Mouse (Mus musculus): ENCODE results near the gene Hivep1.

Gene Hivep1

DNA sequence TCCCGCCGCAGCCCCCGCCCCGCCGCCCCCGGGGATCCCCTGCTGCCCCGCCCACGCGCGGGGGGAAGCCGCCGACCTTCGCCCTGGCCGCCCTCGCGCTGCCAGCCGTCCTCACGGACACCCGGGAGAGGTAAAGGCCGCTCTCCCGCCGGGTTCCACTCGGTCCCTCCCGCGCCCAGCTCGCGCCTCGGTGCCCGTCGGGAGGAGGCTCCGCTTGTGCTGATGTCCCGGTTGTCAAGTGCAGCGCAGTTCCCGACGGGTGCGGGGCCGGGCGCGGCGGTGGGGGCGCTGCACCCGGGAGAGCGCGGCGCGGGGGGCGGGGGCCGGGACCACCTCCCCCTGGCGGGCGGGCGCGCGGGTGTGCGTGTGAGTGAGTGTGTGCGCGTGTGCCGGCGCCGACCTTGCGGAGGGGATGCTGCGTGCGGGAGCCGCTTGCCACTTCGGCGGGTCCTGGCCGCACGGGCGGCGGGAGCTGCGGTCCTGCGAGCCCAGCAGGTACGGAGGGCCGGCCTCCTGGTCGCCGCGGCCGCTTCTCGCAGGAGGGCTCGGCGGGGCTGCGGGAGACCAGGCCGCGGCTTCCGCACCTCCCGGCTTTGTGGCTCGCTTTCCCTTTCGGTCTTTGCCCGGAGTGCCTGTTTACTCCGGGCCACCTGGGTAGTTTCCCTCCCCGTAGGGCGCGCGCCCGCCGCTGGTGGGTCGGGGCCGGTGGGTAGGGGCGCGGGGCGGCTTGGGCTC is at the start of gene Hivep1:
Hivep1 (plus strand) TSS at position 61 of the 735 bp plus-strand sequence.
- DNase-seq (ENCODE audit: low read depth, low spot score), result peak; percentile 82

DNA sequence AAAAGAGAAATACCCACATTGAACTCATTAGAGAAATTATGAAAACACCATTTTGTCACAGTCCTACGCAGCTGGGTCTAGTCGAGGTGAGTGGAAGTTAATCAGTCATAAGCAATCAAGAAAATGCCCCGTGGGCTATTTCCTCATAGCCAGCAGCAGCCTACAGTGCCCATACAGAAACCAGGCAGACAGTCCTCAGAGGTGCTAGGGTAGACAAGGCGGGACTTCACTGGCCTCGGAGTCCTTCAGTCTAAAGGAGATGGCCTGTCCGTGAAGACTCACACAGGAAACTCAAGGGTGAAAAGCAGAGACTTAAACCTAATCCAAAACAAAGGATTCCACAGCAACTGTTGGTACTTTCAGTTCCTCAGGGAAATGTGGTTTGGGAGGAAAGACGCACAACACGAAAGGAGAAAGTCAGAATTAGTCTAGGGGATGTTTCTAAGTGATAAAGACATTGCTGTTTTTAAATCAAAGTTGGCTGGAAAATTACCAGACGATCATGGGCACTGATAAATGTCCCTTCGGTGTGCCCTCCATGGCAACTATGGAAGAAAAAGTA is 36.3 kb upstream of the Hivep1 start:
- no peak for DNase-seq (ENCODE audit: low read depth, low spot score)

DNA sequence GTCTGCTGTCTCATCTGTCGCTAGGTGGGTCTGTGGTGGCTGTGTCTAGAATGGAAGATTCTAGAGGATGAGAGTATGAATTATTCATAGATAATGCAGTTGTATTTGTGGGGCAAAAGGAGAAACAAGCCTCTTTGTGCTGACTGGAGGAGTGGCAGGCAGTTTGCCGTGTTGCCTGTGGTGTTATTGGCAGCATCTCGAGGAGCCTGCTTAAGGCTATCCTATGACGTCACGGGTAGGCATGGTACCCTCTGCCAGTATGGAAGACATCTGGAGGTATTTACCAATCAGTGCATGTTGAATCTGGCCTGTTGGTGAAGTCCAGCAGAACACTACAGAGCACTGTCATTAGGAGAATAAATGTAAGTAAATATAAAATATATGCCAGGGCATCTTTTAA is 35.6 kb upstream of the Hivep1 start:
- no peak for DNase-seq (ENCODE audit: low read depth, low spot score)

DNA sequence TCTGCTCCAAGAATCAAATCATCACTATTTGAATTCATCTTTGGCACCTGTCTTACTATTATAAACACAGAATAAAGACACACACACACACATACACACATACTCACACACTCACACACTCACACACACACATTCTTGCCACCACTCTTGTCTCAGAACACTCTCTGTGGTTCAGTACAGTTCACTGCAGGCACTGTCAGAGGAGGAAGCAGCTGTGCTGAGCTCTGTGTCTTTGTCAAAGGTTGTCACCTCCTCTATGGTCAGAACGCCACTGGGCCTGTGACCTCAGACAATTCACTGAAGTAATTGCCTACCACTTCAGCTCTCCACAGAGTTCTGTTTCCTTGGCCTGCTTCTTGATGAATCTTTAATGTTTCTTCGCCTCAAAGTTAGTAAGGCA is 33.5 kb upstream of the Hivep1 start:
- no peak for DNase-seq (ENCODE audit: low read depth, low spot score)

DNA sequence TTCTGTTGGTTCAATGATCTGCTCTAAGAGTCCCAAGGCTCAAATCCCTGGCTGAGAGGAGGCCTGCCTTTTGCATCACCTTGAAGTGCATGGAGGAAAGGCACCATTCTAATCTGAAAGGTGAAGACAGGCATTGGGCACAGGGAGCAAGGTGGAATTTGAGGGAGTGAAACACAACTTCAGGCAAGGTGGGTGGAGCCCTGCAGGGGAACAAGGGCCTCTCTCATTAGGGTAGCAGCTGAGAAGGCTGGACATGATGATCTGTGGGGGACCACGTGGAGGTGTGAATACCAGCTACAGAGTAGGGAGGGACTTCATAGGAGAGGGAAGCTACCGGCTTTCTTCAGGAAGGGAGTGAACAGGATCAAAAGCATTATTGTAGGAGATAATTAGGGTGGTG is 10.6 kb upstream of the Hivep1 start:
- no peak for DNase-seq (ENCODE audit: low read depth, low spot score)

DNA sequence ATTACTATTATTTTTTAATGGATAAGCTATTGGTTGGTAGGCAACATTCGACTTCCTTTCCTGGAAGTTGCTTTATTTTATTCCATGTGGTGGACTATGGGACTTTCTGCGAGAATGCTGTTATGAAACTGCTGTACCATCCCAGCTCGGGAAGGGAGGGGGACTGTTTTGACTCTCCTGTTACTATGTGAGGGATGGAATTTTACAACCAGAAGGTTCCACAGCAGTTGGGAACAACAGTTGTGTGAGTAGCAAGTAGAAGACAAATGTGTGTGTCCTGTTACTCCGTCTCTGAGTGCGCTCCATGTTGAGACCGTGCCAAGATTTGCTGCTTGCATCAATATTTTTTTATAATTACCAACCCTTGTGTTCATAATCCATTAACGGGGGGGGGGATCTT is 8.4 kb upstream of the Hivep1 start:
- DNase-seq (ENCODE audit: low read depth, low spot score), result no peak

DNA sequence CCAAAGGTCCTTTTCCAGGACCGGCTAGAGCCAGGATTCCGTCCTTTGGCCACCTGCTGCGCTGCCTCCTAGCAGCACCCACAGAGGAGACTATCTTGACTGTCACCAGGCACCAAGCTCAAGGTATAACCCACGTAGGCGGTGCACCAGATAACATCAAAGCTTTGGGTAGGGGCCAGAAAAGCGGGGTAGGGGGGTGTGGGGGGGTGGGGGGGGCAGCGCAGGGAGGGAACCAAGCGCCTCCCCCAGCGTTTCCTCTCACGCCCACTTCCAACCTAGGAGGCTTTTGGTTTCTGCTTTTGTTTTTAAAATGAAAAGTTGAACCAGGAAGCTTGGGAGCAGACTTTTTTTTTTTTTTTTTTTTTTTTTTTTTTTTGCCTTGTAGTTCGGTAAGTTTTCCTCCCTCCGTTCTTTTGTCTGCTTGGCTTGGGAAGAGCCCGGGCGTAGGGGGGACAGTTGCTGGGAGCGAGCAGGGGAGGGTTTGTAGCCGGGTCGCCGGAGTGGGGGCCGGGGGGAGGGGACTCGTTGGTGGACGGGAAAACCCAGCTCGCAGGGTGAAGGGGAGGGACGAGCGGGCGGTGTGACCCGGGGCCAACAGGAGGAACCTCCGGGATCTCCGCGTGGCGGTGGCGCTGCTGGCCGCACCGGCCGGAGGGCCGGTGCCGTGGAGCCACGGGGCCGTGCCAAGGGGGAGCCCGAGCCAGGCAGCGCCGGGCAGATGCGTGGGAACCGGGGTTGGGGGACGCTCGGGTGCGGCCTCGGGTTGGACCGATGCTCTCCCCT is 2.6 kb upstream of the Hivep1 start:
- DNase-seq (ENCODE audit: low read depth, low spot score), result peak; percentile 89

DNA sequence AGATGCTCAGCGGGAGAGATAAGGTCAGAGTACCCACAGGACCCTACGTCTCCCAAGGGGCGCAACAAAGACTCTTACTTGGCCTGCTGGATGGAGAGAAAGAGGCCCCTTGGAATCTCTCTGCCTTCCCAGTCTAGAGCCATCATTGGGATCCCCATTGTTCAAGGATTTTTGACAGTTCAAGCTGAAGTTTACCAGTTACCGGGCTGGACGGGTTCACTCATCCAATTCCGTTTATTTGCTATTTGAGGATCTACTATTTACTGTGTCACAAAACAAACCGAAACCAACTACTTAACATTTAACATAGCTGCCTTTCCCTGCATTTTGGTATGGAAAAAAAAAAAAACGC is 2.1 kb upstream of the Hivep1 start:
- DNase-seq (ENCODE audit: low read depth, low spot score), result no peak

DNA sequence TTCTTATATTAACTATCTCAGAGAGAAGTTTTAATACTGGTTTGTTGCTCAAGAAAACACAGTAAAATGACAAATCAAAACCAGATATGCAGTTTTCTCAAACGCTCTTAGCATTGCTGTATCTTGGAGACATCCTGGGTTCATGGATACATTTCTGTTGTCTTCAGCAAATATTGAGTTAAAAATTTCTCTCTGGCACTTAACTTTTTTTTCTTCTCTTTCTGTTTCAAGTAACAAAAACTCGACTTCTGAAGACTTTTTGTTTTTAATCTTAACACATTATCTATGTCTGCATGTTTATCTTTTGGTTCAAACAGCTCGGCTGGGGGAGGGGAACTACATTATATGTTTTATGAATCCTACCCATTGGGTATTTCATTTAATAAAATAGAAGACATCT is 1.7 kb upstream of the Hivep1 start:
- peak; percentile 52 for DNase-seq (ENCODE audit: low read depth, low spot score)

DNA sequence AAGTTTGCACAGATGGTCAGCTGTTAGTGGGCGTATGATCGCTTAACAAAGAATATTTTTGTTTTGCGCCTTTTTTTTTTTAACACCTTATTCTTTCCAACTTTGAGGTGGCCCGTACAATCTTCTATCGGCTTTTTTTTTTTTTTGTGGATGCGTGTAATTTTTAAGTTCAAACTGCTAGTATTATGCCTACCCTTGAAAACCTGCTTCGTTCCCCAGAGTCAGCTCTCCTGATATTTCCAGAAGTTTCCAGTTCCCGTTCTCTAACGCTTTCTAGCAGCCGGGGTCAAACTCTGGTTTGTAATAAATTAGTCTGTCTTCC is 980 bp upstream of the Hivep1 start:
- DNase-seq (ENCODE audit: low read depth, low spot score), result no peak

DNA sequence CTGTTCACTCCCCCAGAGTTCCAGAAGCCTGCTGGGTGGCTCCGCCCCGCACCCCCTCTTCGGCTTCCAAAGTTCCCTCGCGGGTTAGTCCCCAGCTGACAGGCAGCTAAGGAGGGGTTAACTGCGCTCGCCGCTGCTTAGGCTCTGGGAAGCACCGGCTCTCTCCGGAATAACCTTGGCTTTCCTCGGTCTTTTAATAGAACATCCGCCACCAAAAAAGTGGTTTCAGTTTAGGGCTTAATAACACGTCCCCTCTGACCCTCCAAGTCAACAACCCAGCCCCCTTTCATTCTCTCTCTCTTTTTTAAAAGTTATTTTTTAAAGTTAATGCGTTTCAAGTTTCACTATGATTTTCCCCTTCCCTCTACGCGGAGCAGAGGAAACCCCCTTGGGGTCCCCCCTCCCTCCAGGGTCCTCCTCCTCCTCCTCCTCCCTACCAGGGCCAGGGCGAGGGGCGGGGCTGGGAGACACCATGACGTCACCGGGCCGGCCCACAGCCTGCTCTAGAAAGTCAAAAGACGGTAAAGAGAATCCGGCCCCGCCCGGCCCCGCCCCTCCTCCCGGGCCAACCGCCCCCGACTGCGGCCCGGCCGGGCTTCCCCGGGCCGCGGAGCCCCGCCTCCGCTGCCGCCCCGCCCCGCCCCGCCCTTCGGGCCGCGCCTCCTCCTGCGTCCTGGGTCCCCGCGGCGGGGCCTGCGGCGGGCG is 467 bp upstream of the Hivep1 start:
- DNase-seq (ENCODE audit: low read depth, low spot score), result peak; percentile 99

DNA sequence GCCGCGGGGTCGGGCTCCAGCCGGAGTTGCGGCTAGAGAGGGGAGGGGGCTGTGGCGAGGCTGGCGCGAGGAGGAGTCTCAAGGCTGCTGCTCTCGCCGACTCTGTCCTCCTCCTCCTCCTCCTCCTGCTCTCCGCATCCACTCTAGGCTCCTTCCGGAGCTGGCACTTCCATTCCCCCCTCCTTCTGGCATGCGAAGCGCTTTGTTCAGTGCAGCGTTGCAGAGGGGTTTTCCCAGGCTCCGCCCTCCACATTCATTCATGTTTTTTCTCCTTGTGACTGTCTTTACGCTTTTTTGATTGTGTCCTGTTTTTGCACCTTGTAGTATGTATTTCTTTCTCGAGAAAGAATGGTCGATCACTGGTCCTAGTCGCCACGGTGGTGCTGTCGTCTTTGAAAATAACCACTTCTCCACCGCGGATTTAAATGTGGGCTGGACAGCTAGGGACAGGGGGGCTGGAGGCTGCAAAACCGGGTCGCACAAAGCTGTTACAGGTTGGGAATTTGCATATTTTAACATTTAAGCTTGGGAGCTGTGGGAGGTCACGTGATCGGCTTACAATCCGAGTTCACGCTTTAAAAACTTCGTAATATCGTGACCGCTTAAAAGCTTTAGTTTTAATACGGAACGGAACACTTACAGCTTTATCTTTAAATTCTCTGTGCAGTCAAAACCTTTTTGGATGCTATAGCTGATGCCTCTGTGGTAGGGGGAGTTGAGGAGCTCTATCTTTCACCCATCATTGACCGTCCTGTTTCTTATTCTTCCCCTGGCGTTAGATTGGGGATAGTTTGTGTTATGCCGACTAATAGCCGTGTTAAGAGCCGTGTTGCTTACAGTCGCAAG is 1.1 kb downstream of the Hivep1 start:
- peak; percentile 93 for DNase-seq (ENCODE audit: low read depth, low spot score)

DNA sequence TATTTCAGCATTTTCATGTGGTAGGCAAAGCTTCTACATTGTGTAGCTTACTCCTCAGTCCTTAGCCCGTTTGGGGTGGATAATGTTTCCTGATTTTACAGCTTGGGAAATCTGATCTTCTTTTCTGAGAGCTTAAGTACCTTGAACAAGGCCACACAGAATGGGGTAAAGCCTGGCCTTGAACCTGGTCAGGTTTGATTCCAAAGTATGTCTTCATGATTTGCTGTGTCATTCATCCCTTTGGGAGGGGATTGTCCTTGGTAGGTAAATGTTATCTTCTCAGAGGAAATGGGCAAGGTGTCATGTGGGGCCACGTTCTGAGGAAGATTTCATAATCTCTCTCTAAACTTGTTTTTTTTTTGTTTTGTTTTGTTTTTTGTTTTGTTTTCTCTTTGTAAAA is 1.8 kb downstream of the Hivep1 start:
- peak; percentile 17 for DNase-seq (ENCODE audit: low read depth, low spot score)

DNA sequence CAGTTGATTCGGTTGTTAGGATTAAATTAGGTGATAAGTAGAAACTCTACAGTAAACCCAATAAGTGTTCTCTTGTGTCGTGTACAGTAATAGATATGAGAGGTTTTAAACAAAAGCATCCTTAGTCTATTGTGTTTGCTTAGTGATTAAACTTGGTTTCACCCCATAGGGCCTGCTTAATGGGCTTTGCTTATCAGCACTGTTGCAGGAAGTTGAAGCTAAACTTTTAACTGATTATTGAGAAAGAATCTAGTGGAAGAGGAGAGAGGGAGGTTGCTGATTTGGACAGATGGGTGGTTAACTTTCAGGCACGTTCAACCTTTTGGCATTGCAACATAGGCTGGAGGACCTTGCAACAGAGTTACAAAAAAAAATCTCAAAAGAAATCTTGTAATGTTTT is 2.3 kb downstream of the Hivep1 start:
- no peak for DNase-seq (ENCODE audit: low read depth, low spot score)

DNA sequence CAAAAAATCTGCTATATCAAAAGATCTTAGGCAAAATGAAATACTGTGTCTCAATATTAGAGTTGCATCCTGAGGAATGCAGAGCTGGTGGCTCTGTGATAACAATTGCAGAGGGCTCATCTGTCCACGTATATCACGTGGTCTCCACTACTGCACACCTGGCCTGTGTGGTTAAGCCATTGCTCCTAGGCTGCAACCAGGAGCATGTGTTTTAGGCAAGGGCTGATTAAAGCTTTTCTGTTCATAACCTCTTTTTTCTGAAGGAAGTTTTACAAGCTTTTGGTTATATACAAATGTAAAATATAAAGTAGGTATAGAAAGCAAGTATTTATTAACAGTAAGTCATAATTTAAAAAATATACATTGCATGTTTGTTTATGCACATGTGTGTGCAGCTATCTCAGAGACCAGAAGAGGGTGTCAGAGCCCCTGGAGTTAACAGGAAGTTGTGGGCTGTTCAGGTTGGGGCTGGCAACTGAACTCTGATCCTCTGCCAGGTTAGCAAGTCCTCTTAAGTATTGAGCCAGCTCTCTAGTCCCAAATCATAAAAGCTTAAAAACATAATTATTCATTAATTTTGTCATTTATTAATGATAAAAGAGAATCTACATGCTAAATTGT is 5.0 kb downstream of the Hivep1 start:
- peak; percentile 22 for DNase-seq (ENCODE audit: low read depth, low spot score)

DNA sequence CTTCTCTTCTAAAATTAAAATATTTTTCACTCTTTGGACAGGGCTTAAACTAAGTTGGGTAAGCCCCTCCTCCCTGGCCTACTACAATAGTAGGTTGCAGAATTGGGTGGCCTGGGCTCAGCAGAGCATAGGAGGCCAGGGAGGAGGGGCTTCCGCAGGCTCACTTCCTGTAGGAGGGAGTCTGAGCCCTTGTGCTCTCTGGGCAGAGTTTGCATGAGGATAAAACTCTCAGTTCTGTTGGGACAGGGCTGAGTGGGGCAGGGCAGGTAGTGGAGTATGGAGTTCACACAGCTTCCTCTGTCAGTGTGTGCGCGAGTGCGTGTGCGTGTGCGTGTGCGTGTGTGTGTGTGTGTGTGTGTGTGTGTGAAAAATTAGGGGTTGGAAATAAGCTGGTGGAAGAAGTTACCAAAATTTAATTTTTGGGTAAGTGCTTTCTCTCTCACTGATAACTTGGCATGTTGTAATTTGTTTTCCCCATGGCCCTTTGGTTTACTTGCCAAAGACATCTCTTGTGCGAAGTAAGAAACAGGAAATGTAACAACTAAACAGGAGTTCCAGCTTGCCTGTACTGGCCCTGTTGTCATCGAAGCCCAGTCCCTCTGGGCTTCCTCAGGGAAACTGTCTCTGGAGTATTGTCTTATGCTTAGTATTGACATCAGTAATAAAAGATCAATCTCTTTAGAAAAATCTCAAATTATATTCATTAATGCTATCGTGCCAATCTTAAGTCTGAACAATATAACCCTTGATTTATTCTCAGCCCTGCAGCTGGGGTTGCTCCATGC is 9.2 kb downstream of the Hivep1 start:
- DNase-seq (ENCODE audit: low read depth, low spot score), result peak; percentile 66

DNA sequence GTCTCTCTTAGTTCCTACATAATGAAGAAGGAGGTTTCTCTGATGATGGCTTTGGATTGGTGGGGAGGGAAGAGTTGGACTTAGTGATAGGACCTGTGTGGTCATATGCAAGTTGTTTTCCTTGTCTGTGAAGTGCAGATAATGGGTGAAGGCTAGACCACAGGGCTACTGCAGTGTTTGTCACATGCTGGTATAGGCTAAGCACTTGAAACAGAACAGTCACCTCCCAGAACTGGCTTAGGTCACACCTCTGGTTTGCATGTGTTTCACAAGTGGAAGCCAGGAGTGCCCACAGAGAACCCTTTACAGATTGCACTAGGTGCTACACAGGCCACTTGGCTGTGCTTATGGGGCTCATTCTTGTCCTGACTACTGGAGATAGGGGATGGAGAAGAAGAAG is 12.4 kb downstream of the Hivep1 start:
- DNase-seq (ENCODE audit: low read depth, low spot score), result no peak

DNA sequence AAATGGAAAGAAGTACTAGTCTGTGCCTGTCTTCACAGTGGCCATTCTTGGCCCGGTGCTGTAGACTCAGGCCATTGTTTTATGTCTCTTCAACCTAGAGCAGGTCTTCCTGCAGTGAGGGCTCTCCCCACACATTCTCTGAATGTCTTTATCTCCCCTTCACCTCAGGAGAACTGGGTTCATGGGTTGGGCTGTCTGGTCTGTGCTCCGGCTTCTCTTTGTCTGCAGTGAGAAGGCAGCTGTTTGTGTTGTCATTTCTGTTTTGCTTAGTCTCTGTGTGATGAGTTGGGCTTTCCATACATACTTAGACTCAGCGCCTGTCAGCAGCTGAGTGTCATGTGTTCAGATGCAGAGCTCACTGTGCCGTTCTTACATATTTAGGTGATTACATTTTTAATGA is 18.4 kb downstream of the Hivep1 start:
- DNase-seq (ENCODE audit: low read depth, low spot score), result no peak

DNA sequence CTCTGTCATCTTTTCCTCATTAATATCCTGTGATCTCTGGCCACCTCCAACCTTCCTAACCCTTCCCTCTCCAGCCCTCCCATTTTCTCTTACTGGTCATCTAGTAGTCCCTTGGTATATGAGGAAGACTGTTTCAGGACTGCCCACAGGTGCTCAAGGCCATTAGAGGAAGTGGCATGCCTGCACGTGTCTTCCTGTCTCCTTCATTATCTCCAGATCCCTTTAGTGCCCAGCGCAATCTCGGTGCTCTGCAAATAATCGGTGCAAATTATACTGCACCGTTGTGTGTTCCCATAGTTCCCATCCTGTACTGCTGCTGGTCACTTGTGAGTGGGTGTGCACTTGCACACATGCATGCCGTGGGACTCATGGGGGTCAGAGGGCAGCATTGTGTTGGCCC is 19.2 kb downstream of the Hivep1 start:
- DNase-seq (ENCODE audit: low read depth, low spot score), result no peak

DNA sequence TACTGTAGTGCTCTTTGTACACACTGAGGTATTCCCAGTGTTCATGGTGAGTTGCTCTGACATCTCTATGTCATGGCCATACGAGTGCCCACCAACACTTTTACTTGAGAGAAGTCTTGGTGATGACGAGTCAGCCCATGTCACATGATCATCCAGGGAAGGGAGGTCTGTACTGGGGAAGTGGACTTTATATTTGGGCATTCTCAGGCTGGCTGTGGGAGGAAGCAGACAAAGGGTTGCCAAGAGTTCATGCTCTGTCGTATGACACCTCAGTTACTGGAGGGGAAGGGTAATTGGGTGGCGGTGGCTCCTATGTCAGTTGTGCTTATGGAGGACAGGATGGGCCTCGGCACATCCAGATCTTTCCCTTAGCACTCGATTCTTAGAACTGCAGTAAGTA is 21.5 kb downstream of the Hivep1 start:
- no peak for DNase-seq (ENCODE audit: low read depth, low spot score)

All from CD4-positive, CD25-positive, alpha-beta regulatory T cell, adult 2 months (primary cell).